Comparison of ENCODE assay signal across 23 mouse cellular contexts in the genomic region with DNA sequence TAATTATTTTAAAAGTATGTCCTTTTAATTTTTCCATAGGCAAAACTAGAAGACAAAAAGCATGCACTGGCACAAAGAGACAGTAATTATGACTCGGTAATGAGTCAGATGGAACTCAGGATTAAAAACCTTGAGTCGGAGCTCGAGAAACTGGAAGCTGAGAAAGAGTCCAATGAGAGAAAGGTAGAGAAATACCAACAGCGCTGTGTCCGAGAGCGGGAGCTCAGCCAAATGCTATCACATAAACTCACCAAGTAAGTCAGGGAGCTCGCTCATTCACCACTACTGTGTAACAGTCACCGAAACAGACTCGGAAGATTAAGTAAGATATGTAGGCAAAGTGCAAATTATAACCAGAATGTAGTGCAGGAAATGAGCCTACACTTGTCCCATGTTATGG. TPM values are rescaled to one million over a fixed set of nuclear protein-coding genes. Genes with fewer than 3 reads are reported as not detected.
DNase-seq lines count a peak whose midpoint lies in the region; ATAC-seq and TF ChIP-seq lines count a peak whose summit lies in the region.
"Had no signal": no experiment of that assay in that cellular context is flagged by ENCODE, and none has a peak within 500 bp of the region (broad histone marks: within the 10 kb centered on the region; RNA-seq: fewer than 3 reads in every experiment).

No protein-coding gene starts in this region.

- WGBS in hindbrain, embryonic 14.5 days = 92% methylated on average over 9 of the region's 9 CpGs

- TF ChIP-seq POLR2A in myocyte (IDR thresholded peaks at IDR 0.05; ENCODE audit: insufficient read length, low read depth) = no peak

- no peak overlapping the region for H3ac ChIP-seq in myocyte (ENCODE audit: control insufficient read depth, insufficient read length)

- intact Hi-C loops in heart, postnatal 10 days (cut with DNase I) = no loop called here
- intact Hi-C loops in left cerebral cortex, postnatal 25 days (cut with DNase I) = no loop called here

- H3K9ac ChIP-seq in hindbrain, embryonic 14.5 days = no peak overlapping the region
- H3K9ac ChIP-seq: embryonic facial prominence, embryonic 12.5 days; forebrain, embryonic 12.5 days; hindbrain, embryonic 15.5 days; kidney, embryonic 15.5 days had no signal

- H3K9me3 ChIP-seq in hindbrain, embryonic 14.5 days (ENCODE audit: control insufficient read depth, low read length) = no peaks in the 10 kb centered on the region
- H3K9me3 ChIP-seq: embryonic facial prominence, embryonic 12.5 days; forebrain, embryonic 12.5 days; hindbrain, embryonic 15.5 days; kidney, embryonic 15.5 days had no signal

- no peaks in the 10 kb centered on the region for H3K27me3 ChIP-seq in myocyte (ENCODE audit: control insufficient read depth, insufficient read depth, insufficient read length)
- no peaks in the 10 kb centered on the region for H3K27me3 ChIP-seq in hindbrain, embryonic 14.5 days (ENCODE audit: control insufficient read depth, insufficient read depth, low read length)
- H3K27me3 ChIP-seq: embryonic facial prominence, embryonic 12.5 days; forebrain, embryonic 12.5 days; hindbrain, embryonic 15.5 days; kidney, embryonic 15.5 days had no signal

- no peak overlapping the region for H3K4me3 ChIP-seq in myocyte
- no peak overlapping the region for H3K4me3 ChIP-seq in hindbrain, embryonic 14.5 days (replicated peaks; ENCODE audit: low read length)
- H3K4me3 ChIP-seq: embryonic facial prominence, embryonic 12.5 days; forebrain, embryonic 12.5 days; hindbrain, embryonic 15.5 days; kidney, embryonic 15.5 days had no signal

- DNase-seq in heart, adult 11 months = peak; percentile 53
- no peak for DNase-seq in heart, postnatal 10 days
- DNase-seq in NIH3T3 (ENCODE audit: low read depth) = peak; percentile 48
- DNase-seq in adrenal gland, postnatal 14 days = peak; percentile 37
- no peak for DNase-seq in right cerebral cortex, adult 2 months (ENCODE audit: low spot score in 2 of 2)
- no peak for DNase-seq in hindbrain, embryonic 14.5 days (ENCODE audit: low spot score)
- no peak for DNase-seq in left cerebral cortex, postnatal 25 days (ENCODE audit: low spot score in 2 of 2)
- DNase-seq: B cell, adult 2 months; cerebellum, adult 11 months; cerebellum, adult 8-10 months; cerebellum, postnatal 14 days; gastrocnemius, postnatal 10 days; heart, postnatal 14 days; kidney, adult 2 months had no signal

- ATAC-seq in hindbrain, embryonic 14.5 days (ENCODE audit: low FRiP score) = no peak
- ATAC-seq: forebrain, embryonic 16.5 days; intestine, embryonic 16.5 days had no signal

- no peaks in the 10 kb centered on the region for H3K79me2 ChIP-seq in myocyte (ENCODE audit: control insufficient read depth, insufficient read depth)

- no peaks in the 10 kb centered on the region for H3K4me1 ChIP-seq in hindbrain, embryonic 14.5 days (replicated peaks; ENCODE audit: control insufficient read depth, insufficient read depth, low read length)
- H3K4me1 ChIP-seq: embryonic facial prominence, embryonic 12.5 days; forebrain, embryonic 12.5 days; hindbrain, embryonic 15.5 days; kidney, embryonic 15.5 days had no signal

- no peak overlapping the region for H3K27ac ChIP-seq in hindbrain, embryonic 14.5 days
- H3K27ac ChIP-seq: embryonic facial prominence, embryonic 12.5 days; forebrain, embryonic 12.5 days; hindbrain, embryonic 15.5 days; kidney, embryonic 15.5 days had no signal

- H3K4me2 ChIP-seq in myocyte (ENCODE audit: low read depth) = peak overlapping the region; percentile 44
- no peak overlapping the region for H3K4me2 ChIP-seq in hindbrain, embryonic 14.5 days (replicated peaks)
- H3K4me2 ChIP-seq: embryonic facial prominence, embryonic 12.5 days; forebrain, embryonic 12.5 days; hindbrain, embryonic 15.5 days; kidney, embryonic 15.5 days had no signal

- H3K36me3 ChIP-seq in myocyte (ENCODE audit: control insufficient read depth, insufficient read depth) = no peaks in the 10 kb centered on the region
- H3K36me3 ChIP-seq in hindbrain, embryonic 14.5 days (replicated peaks; ENCODE audit: control insufficient read depth, insufficient read depth) = no peaks in the 10 kb centered on the region
- H3K36me3 ChIP-seq: embryonic facial prominence, embryonic 12.5 days; forebrain, embryonic 12.5 days; hindbrain, embryonic 15.5 days; kidney, embryonic 15.5 days had no signal

TF ChIP-seq in myocyte, 11 proteins besides CTCF, POLR2A, EP300 and RAD21:
- no peak for TF ChIP-seq POLR2AphosphoS2 (IDR thresholded peaks at IDR 0.05; ENCODE audit: insufficient read length, low read depth)
- TF ChIP-seq TCF12 (IDR thresholded peaks at IDR 0.05; ENCODE audit: insufficient read depth, poor library complexity, severe bottlenecking) = no peak
- no peak for TF ChIP-seq MYOD1 (IDR thresholded peaks at IDR 0.05; ENCODE audit: control insufficient read depth in 1 of 3, insufficient read length in 2 of 3, low read depth in 2 of 3)
- TF ChIP-seq REST (IDR thresholded peaks at IDR 0.05; ENCODE audit: insufficient read depth, insufficient read length) = no peak
- TF ChIP-seq SRF (IDR thresholded peaks at IDR 0.05; ENCODE audit: control insufficient read depth, insufficient read length, low read depth) = no peak
- TF ChIP-seq MAX (IDR thresholded peaks at IDR 0.05; ENCODE audit: low read depth) = no peak
- no peak for TF ChIP-seq MYOG (IDR thresholded peaks at IDR 0.05; ENCODE audit: control insufficient read depth in 1 of 3, insufficient read depth in 1 of 3, insufficient read length in 2 of 3, low read depth in 2 of 3)
- TF ChIP-seq TCF3 (IDR thresholded peaks at IDR 0.05; ENCODE audit: insufficient read length, low read depth) = no peak
- TF ChIP-seq USF1 (IDR thresholded peaks at IDR 0.05; ENCODE audit: low read depth) = no peak
- TF ChIP-seq CEBPB (IDR thresholded peaks at IDR 0.05; ENCODE audit: insufficient read depth, poor library complexity, severe bottlenecking) = no peak
- TF ChIP-seq E2F4 (IDR thresholded peaks at IDR 0.05; ENCODE audit: insufficient read depth) = no peak

RNA-seq across cellular contexts. Expression of a gene that starts 14.1 kb away (rescaled TPM):
- 100 to 1,000 TPM; 945 to 970 TPM for total RNA-seq in heart, postnatal 10 days (2021)
- total RNA-seq in adrenal gland, postnatal 14 days (2021) = 610 and 618 TPM in 2 replicates
- 142 TPM for polyA plus RNA-seq in myocyte (2012; fragmentation: generic; extraction: Trizol)
- 249 and 268 TPM in 2 replicates for polyA plus RNA-seq in hindbrain, embryonic 14.5 days (2014; fragmentation: Nextera tagmentation; extraction: Ambion mirVana)
- 100 to 1,000 TPM; 230 to 246 TPM for total RNA-seq in left cerebral cortex, postnatal 25 days (2021)

RNA-seq across cellular contexts. Expression of a gene that starts 49.3 kb away (rescaled TPM):
- total RNA-seq in heart, postnatal 10 days (2021) = not detected
- not detected in 2 replicates for total RNA-seq in adrenal gland, postnatal 14 days (2021)
- polyA plus RNA-seq in myocyte (2012; fragmentation: generic; extraction: Trizol) = 0.16 TPM
- polyA plus RNA-seq in hindbrain, embryonic 14.5 days (2014; fragmentation: Nextera tagmentation; extraction: Ambion mirVana) = 0.43 and 0.76 TPM in 2 replicates
- not detected for total RNA-seq in left cerebral cortex, postnatal 25 days (2021)
- total RNA-seq: gastrocnemius, postnatal 10 days; heart, adult 8-10 months; heart, postnatal 14 days; hematopoietic stem cell, adult 5-6 weeks had no signal

RNA-seq across cellular contexts. Expression of a gene that starts 56.6 kb away (rescaled TPM):
- total RNA-seq in heart, postnatal 10 days (2021) = 10 to 100 TPM; 29.0 to 33.7 TPM
- total RNA-seq in adrenal gland, postnatal 14 days (2021) = 35.8 and 44.3 TPM in 2 replicates
- polyA plus RNA-seq in myocyte (2012; fragmentation: generic; extraction: Trizol) = 23.3 TPM
- 13.1 and 13.6 TPM in 2 replicates for polyA plus RNA-seq in hindbrain, embryonic 14.5 days (2014; fragmentation: Nextera tagmentation; extraction: Ambion mirVana)
- total RNA-seq in left cerebral cortex, postnatal 25 days (2021) = 10 to 100 TPM; 70.4 to 83.7 TPM

Comparison
In these comparisons a context has a peak if more than half of its experiments do, and no peak if none do; other contexts are left out.
1. DNase-seq: peak in heart, adult 11 months (single experiment), NIH3T3 (single experiment) and adrenal gland, postnatal 14 days (single experiment); none in heart, postnatal 10 days (0 of 2), right cerebral cortex, adult 2 months (0 of 2), hindbrain, embryonic 14.5 days (single experiment) and left cerebral cortex, postnatal 25 days (0 of 2).